Mouse (Mus musculus) kidney, postnatal 10 days (tissue): ENCODE data around the gene Arhgef33.
"Not testable (repeated sequence)": the region's sequence is repeated elsewhere in the genome, so short reads cannot be mapped to it uniquely, and the experiment has no call there.

Experiments
- DNase-seq: peaks from one replicate; pipeline ENCODE4 v3.0.0; 2021; ENCODE audit warnings: mixed read lengths

Arhgef33 gene

DNA sequence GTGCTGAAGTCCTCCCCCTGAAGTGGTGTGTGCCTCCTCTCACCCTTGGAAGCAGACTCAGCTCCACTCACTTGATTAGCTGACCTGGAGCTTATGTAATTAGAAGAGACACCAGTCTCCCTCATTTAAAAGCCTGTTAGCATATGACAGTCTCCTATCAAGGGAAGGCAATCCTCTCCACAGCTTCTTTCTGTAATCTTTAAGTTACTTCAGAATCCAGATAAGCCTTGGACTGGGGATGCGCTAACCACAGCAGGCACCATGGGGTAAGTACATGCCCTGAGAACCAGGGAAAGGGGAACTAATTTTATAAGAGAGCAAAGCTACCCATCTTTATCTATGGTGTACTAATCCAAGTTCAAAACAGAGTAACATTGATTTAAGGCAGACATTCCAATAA lies at the start of gene Arhgef33:
Gene Arhgef33, plus strand, starts transcription at position 157 of the 400 bp plus-strand sequence.
- DNase-seq = no peak

DNA sequence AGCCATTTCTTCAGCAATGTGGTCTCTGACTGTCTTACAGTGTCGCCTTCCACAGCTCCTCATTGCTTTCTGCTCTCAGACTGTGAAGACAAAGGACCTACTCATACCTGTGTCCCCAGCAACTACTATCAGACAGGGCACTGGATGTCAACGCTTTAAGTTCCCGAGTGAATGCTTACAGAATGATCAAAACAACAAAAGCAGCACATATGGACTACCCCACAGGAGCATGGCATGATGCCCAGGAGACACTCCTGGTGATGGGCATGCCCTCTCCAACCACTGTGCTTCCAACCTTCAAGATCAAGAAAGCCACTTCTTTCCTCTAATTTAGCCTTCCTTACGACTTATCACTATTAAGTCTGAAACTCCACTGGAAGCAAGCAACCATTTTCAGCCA lies 40.1 kb upstream of the Arhgef33 start:
- DNase-seq = no peak

DNA sequence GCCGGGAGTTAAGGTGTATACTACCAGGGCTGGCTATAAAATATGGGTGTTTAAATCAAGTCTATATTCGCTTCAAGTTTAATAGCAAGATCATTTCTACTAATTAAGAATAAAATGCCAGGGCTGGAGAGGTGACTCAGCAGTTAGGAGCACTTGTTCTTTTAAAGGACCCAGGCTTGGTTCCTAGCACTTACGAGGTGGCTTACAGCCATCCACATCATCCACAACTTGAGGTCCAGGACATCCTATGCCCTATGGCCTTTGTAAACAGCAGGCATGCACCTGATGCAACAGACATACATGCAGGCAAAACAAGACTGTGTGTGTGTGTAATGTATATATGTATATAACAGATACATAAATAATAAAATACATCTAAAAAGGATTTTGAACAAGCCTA lies 39.1 kb upstream of the Arhgef33 start:
- DNase-seq = no peak

DNA sequence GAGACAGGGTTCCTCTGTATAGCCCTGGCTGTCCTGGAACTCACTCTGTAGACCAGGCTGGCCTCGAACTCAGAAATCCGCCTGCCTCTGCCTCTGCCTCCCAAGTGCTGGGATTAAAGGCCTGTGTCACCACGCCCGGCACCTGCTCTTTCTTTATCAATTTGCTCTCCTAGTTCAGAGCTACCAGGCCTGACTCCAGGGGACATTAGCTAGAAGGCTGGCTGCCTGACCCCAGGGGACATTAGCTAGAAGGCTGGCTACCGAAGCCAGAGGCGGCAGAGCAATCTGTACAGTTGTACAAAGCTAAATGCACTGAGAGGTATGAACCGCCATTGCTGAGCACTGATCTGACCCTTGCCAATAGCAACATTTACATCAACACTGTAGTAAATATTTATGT lies 36.6 kb upstream of the Arhgef33 start:
- not testable (repeated sequence) for DNase-seq

DNA sequence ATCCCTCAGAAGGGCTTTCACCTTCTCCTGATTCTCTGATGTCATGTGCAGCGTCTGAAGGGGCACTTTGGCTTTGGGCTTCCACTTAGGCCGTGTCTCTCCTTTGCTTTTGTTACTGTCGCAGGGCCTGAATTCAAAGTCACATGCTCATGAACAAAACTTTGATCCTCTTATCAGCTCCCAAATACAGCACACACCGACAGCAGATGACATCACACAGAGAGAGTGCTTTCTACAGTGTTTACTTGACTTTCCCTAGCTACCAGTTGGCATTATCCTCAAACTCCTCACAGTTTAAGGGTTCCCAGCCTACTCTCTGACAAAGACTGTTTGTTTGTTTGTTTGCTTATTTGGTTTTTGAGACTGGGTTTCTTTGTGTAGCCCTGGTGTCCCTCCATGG lies 29.0 kb upstream of the Arhgef33 start:
- DNase-seq = no peak

DNA sequence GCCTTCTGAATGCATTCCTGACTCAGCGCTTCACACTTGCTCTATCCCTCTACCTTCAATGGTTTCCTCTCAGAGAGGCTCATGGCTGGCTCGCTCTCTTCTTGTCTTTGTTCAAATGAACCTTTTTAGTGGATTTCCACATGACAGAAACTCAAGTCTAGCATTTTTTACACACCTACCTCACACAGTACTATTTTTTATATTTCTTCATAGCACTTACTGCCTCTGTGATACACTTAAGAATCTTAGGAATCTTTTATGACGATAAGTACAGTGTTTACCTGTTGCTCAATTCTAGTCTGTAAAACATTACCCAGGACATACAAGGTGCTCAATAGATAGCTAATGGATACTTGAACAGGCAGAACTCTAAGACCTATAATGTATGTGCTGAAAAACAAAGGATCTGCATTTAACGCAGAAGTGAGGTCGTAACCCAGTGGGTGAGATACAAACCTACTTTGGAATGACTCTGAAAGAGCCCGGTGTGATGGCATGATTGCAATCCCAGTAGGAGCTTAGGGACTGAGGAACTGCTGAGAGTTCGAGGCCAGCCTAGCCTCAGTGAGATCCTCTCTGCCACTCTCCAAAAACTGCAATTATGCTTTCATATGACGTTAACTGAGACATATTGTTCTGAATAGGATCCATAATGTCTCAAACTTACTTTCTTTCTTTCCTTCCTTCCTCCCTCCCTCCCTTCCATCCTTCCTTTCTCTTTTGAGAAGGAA lies 27.7 kb upstream of the Arhgef33 start:
- DNase-seq = no peak

DNA sequence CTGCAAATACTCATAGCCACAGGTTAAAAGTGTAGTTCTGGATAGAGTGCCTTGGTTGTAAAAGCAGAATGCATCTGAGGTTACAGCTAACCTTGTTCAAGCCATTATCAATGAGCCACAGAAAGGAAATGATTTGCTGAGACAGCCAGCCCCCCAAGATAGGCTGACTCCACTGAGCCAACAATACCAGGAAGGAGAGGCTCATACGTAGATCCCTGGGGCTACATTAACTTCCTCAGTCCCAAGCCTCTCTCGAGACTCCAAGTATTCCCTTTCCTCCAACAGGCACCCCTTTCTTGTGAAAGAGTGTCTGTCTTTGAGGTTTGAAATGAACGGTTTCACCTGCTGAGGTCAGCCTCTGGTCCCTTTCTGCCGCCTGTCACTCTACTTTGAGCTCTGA lies 22.8 kb upstream of the Arhgef33 start:
- no peak for DNase-seq

- no peak for DNase-seq
Observed at GRCm38 (mm10) chr17:80288012-80288411, 19.2 kb upstream of the Arhgef33 start.

GRCm38 (mm10) chr17:80289280-80290073 lies 17.7 kb upstream of the Arhgef33 start:
- DNase-seq = no peak

DNA sequence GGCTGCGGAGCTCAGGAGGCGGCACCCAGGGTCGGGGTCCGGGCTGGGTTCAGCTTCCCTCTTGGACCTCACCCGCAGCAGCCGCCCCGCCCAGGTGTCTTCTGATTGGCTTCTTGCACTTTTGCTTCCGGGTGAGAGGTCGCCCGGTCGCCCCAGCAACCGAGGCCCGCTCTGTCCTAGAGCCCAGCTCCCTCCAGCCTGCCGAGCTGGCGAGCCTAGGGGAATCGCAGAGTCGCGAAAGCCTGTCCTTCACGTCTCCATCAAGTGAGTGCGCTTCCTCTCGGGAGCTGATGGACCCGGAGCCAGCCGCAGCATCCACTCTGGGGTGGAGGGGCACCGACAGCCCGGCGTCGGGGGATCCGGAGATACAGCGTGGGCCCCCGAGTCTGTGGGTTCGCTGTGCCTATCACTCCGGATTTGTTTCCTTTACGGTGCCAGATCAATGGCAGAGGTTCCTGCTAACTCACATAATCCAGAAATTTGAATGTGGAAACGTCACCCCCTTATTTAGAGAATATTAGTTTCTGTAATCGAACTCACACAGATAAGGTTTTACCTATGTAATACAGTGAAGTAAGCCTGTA lies 17.0 kb upstream of the Arhgef33 start, which contains the start of the genes Morn2 and Dhx57:
Gene Morn2, plus strand, starts transcription at position 130 of the 584 bp plus-strand sequence.
Gene Dhx57, minus strand, starts transcription at position 403 of the 584 bp plus-strand sequence.
- peak; percentile 99 for DNase-seq

DNA sequence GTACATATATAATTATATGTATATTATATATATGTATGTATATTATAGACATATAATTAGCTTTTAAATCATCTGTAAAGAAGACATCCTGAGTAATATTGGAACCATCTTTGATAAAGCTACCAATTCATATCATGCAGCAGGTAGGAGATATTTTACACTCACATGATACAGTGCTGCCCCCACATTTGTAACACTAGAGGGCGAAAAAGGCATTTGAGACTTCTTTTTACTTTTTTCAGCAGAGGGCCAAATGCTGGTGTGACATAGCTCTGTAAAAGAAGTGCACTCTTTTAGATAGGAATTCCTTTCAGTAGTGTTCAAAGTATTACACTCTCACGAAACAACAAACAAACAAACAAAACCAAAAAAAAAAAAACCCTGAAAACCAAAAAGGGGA lies 16.1 kb upstream of the Arhgef33 start:
- DNase-seq = peak; percentile 62

GRCm38 (mm10) chr17:80295258-80295657 lies 11.9 kb upstream of the Arhgef33 start:
- no peak for DNase-seq

GRCm38 (mm10) chr17:80298844-80299243 lies 8.4 kb upstream of the Arhgef33 start:
- no peak for DNase-seq

- DNase-seq = no peak
Observed at GRCm38 (mm10) chr17:80311761-80312160, 4.6 kb downstream of the Arhgef33 start.

DNA sequence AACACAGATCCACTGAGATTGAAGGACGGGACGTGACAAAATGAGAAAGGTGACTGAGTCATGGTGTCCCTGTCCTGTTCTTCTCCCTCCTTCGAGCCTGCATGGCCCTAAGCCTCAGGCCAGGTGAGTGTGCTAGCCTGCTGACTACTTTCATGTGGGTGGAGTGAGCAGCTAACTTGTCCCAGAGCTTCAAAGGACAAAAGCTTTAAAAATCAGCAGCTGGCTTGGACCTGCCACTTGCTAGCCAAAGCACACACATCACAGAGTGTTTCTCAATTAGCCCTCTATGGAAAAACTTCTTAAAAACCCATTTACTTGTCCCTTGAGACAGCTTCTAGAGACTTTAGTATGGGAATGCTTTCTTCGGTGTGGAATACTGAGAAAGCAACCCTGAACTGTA lies 5.2 kb downstream of the Arhgef33 start:
- no peak for DNase-seq

DNA sequence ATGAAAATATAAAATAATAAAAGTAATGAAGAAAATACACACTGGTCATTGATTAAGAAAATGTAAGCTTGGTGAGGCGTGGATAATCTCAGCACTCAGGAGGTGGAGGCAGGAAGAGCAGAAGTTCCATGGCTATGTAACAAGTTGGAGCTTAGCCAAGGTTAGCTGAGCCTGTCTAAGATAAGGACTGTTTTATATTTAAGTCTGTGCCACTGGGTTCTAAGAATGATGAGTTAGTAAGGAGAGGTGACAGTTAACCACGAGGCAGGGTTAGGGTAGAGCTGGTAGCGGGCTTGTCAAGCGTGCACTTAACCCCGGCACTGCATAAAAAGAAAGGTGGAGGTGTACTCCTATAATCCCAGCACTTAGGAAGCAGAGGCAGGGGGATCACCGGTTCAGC lies 15.0 kb downstream of the Arhgef33 start:
- no peak for DNase-seq

GRCm38 (mm10) chr17:80323015-80323414 lies 15.8 kb downstream of the Arhgef33 start:
- no peak for DNase-seq

- no peak for DNase-seq
Observed at GRCm38 (mm10) chr17:80323658-80324057, 16.5 kb downstream of the Arhgef33 start.

DNA sequence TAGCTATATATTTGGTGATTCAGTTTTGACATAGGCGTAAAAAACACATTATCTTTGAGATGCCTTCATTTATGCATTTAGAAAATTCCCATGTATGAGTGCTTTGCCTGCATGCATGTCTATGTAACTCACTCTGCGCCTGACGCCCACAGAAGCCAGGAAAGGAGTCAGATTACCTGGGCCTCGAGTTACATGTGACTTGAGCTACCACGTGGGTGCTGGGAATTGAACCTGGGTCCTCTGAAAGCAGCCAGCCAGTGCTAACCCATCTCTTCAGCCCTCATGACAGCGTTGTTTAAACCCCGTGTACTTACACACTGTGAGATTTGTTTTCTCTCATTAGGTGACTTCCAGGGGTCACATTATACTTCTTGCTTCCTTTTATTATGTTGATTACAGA lies 17.3 kb downstream of the Arhgef33 start:
- DNase-seq = no peak

- no peak for DNase-seq
Observed at GRCm38 (mm10) chr17:80325456-80325855, 18.2 kb downstream of the Arhgef33 start.

DNA sequence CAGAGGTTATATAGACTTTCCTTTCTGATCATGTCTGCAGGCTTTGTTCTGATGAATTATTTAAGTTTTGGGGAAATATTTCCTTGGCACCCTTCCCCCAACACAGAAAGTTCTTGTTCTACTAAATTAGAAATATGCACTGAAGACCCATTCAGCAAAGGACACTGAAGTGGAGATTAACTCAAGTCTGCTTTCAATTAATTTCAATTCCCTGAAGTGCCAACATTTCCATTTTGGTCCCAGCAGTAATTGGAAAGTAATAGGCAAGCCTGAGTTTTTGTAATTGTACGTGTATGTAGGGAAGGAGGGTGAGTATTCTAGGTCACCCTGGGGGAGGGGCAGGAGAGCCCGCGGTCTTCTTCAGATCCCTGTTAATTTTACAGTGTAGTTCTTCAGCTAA lies 19.2 kb downstream of the Arhgef33 start:
- DNase-seq = no peak

GRCm38 (mm10) chr17:80332386-80332785 lies 25.2 kb downstream of the Arhgef33 start:
- DNase-seq = peak; percentile 18

DNA sequence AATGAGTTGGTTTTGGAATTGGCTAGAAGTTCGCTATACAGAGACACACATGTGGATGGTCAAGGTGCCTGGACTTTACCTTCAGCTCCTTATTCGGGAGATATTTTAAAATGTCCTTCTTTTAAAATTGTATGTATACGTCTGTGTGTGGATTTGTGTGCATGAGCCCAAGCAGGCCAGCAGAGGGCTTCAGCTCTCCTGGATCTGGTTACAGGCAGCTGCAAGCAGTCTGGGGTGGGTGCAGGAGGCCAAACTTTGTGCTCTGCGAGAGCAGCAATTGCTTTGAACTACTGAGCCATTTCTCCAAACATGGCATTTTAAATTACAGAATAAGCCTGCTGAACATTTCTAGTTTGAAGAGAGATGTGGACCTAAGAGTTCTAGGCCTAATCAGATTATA lies 38.1 kb downstream of the Arhgef33 start:
- peak; percentile 47 for DNase-seq
